Mouse (Mus musculus) fat pad, adult 2 months (tissue): Measurements from ENCODE around the gene Mrgprf.

ENCODE experiments used
- DNase-seq: peaks from one replicate; pipeline ENCODE4 v3.0.0-alpha.2; 2011; ENCODE audit warnings: low read depth, low spot score; ENCODE audit errors: extremely low read depth

Mrgprf gene

GRCm38 (mm10) chr7:145334428-145335027, 33.9 kb downstream of the Mrgprf start:
- DNase-seq: no peak

GRCm38 (mm10) chr7:145335199-145335598, 34.6 kb downstream of the Mrgprf start:
- no peak for DNase-seq

GRCm38 (mm10) chr7:145335616-145336332, 35.1 kb downstream of the Mrgprf start:
- no peak for DNase-seq

- no peak for DNase-seq
These were observed 37.3 kb downstream of the Mrgprf start for GRCm38 (mm10) chr7:145337889-145338288.

GRCm38 (mm10) chr7:145340248-145340904, 39.7 kb downstream of the Mrgprf start:
- DNase-seq: no peak
